Mouse (Mus musculus): ENCODE data around the gene Tspoap1. TPM values are rescaled to one million over a fixed set of nuclear protein-coding genes. Genes with fewer than 3 reads are reported as not detected.

The Tspoap1 gene
- polyA plus RNA-seq, 1 experiment from 2014 or later: 0.47 TPM

GRCm38 (mm10) chr11:87816707-87817442, 56.5 kb downstream of the Tspoap1 start:
- peak overlapping the region; percentile 74 for H3K9ac ChIP-seq
- H3K4me2 ChIP-seq: peak overlapping the region; percentile 71
- H3K27ac ChIP-seq (replicated peaks): no peak overlapping the region
- 3% methylated on average over 30 of the region's 31 CpGs for WGBS
- H3K4me3 ChIP-seq: peak overlapping the region; percentile 52
- peaks cover 3% of the 10 kb centered on the region; the same call in 1 of the 2 replicates for H3K4me1 ChIP-seq
- H3K27me3 ChIP-seq (replicated peaks): peaks cover 53% of the 10 kb centered on the region
- no peaks in the 10 kb centered on the region for H3K36me3 ChIP-seq
- ATAC-seq (ENCODE audit: extremely low read depth, insufficient number of reproducible peaks, low FRiP score, low TSS enrichment): no peak
- H3K9me3 ChIP-seq: no peaks in the 10 kb centered on the region

- Histone ChIP-seq H3K27me3 (replicated peaks) (peaks cover 58% of the 10 kb centered on the region), H3K36me3 (no peaks in the 10 kb centered on the region), H3K4me2 (peak overlapping the region; percentile 71), H3K27ac (replicated peaks) (no peak overlapping the region), H3K4me3 (peak overlapping the region; percentile 52), H3K4me1 (peaks cover 3% of the 10 kb centered on the region; the same call in 1 of the 2 replicates), H3K9ac (peak overlapping the region; percentile 74), H3K9me3 (no peaks in the 10 kb centered on the region)
- no peak for ATAC-seq (ENCODE audit: extremely low read depth, insufficient number of reproducible peaks, low FRiP score, low TSS enrichment)
- 26% methylated on average over 4 of the region's 4 CpGs for WGBS
These were observed 57.1 kb downstream of the Tspoap1 start for GRCm38 (mm10) chr11:87817443-87817773.

GRCm38 (mm10) chr11:87821502-87821901, 61.2 kb downstream of the Tspoap1 start:
- Histone ChIP-seq H3K9ac (no peak overlapping the region), H3K27me3 (replicated peaks) (peaks cover 73% of the 10 kb centered on the region), H3K4me1 (peaks cover 3% of the 10 kb centered on the region; the same call in 1 of the 2 replicates), H3K27ac (replicated peaks) (no peak overlapping the region), H3K9me3 (no peaks in the 10 kb centered on the region), H3K4me2 (no peak overlapping the region), H3K36me3 (no peaks in the 10 kb centered on the region), H3K4me3 (no peak overlapping the region)
- WGBS: 56% methylated on average over 5 of the region's 5 CpGs
- no peak for ATAC-seq (ENCODE audit: extremely low read depth, insufficient number of reproducible peaks, low FRiP score, low TSS enrichment)

GRCm38 (mm10) chr11:87828239-87828900, 68.0 kb downstream of the Tspoap1 start, which contains the start of gene Lpo:
Lpo (minus strand) TSS chr11:87828289.
- no peak within 1 kb of the TSS for H3K4me2 ChIP-seq
- WGBS: 66% methylated on average over 10 of the region's 10 CpGs
- H3K27ac ChIP-seq (replicated peaks): no peak within 1 kb of the TSS
- no peak within 1 kb of the TSS for H3K4me3 ChIP-seq
- peaks cover 60% of the 10 kb centered on the region for H3K27me3 ChIP-seq (replicated peaks)
- H3K9me3 ChIP-seq: no peaks in the 10 kb centered on the region
- no peak within 1 kb of the TSS for H3K9ac ChIP-seq
- no peaks in the 10 kb centered on the region for H3K36me3 ChIP-seq
- no peaks in the 10 kb centered on the region for H3K4me1 ChIP-seq
- no peak for ATAC-seq (ENCODE audit: extremely low read depth, insufficient number of reproducible peaks, low FRiP score, low TSS enrichment)

MicroRNAs encoded within 50 kb of the gene (microRNA counts, 519-probe panel; counts per million panel counts)
- microRNA mmu-miR-142-3p (5,708 counts per million, percentile 91 among the panel's probes with 10 or more counts), microRNA mmu-miR-142-5p (5,060 counts per million, percentile 86 among the panel's probes with 10 or more counts)

Small RNAs within 50 kb of the gene (microRNA-seq; reads per million reads assigned to microRNA genes)
- gene Mir142 (not detected), gene Mir142b (not detected)

Other genes starting within 250 kb of the Tspoap1 start
- gene Gm11492, start 193.9 kb upstream of the Tspoap1 start, polyA plus RNA-seq (2015; fragmentation: Nextera tagmentation; extraction: Ambion mirVana): not detected in 2 replicates
- gene Sept4, start 191.6 kb upstream of the Tspoap1 start, polyA plus RNA-seq (2015; fragmentation: Nextera tagmentation; extraction: Ambion mirVana): 15.3 and 18.5 TPM in 2 replicates
- 14.1 and 14.7 TPM in 2 replicates for gene Mtmr4, start 168.4 kb upstream of the Tspoap1 start, polyA plus RNA-seq (2015; fragmentation: Nextera tagmentation; extraction: Ambion mirVana)
- 0.05 and 0.13 TPM in 2 replicates for gene Hsf5, start 143.4 kb upstream of the Tspoap1 start, polyA plus RNA-seq (2015; fragmentation: Nextera tagmentation; extraction: Ambion mirVana)
- gene Rnf43, start 97.8 kb upstream of the Tspoap1 start, polyA plus RNA-seq (2015; fragmentation: Nextera tagmentation; extraction: Ambion mirVana): 1.3 and 1.6 TPM in 2 replicates
- 104 and 115 TPM in 2 replicates for gene Supt4a, start 23.0 kb upstream of the Tspoap1 start, polyA plus RNA-seq (2015; fragmentation: Nextera tagmentation; extraction: Ambion mirVana)
- 2.1 and 8.2 TPM in 2 replicates for gene Mpo, start 33.0 kb downstream of the Tspoap1 start, polyA plus RNA-seq (2015; fragmentation: Nextera tagmentation; extraction: Ambion mirVana)
- gene Lpo, start 67.7 kb downstream of the Tspoap1 start, polyA plus RNA-seq (2015; fragmentation: Nextera tagmentation; extraction: Ambion mirVana): 0.08 TPM in 1 of 2 replicates, not detected in the other
- 7.0 and 8.3 TPM in 2 replicates for gene Mks1, start 92.7 kb downstream of the Tspoap1 start, polyA plus RNA-seq (2015; fragmentation: Nextera tagmentation; extraction: Ambion mirVana)
- gene Epx, start 115.0 kb downstream of the Tspoap1 start, polyA plus RNA-seq (2015; fragmentation: Nextera tagmentation; extraction: Ambion mirVana): 0.15 TPM in 2 replicates
- gene Olfr462, start 131.7 kb downstream of the Tspoap1 start, polyA plus RNA-seq (2015; fragmentation: Nextera tagmentation; extraction: Ambion mirVana): not detected in 2 replicates
- not detected in 2 replicates for gene Olfr463, start 136.8 kb downstream of the Tspoap1 start, polyA plus RNA-seq (2015; fragmentation: Nextera tagmentation; extraction: Ambion mirVana)
- gene Olfr464, start 160.4 kb downstream of the Tspoap1 start, polyA plus RNA-seq (2015; fragmentation: Nextera tagmentation; extraction: Ambion mirVana): not detected in 2 replicates
- gene Dynll2, start 227.0 kb downstream of the Tspoap1 start, polyA plus RNA-seq (2015; fragmentation: Nextera tagmentation; extraction: Ambion mirVana): 19.1 and 19.7 TPM in 2 replicates